Mouse (Mus musculus) embryonic facial prominence, embryonic 11.5 days (tissue): ENCODE measurements around the gene Lrrc9. TPM values are rescaled to one million over a fixed set of nuclear protein-coding genes. Genes with fewer than 3 reads are reported as not detected.

Source experiments
- ATAC-seq: fragments of 200-750 bp; cut with Nextera tagmentation; replicated peaks from 2 replicates; pipeline ENCODE4 v1.8.0; 2017; ENCODE audit warnings: low read depth; ENCODE audit not compliant: insufficient number of reproducible peaks, low FRiP score, low TSS enrichment
- DNase-seq: peaks from one replicate; pipeline ENCODE4 v3.0.0-alpha.2; 2015; ENCODE audit warnings: low spot score
- H3K27ac ChIP-seq: fragments of 300-500 bp; sonication (generic); replicated peaks from 2 replicates; pipeline ENCODE4 v1.5.1; 2014; ENCODE audit warnings: mild to moderate bottlenecking, low read depth, low read length, control low read depth
- H3K27me3 ChIP-seq: fragments of 300-500 bp; sonication (generic); 2 replicates; pipeline ENCODE4 v1.6.1; 2014; ENCODE audit warnings: mild to moderate bottlenecking, low read length, moderate library complexity, mixed read lengths; ENCODE audit not compliant: control insufficient read depth, insufficient read depth
- H3K36me3 ChIP-seq: fragments of 300-500 bp; sonication (generic); replicated peaks from 2 replicates; pipeline ENCODE4 v1.6.1; 2014; ENCODE audit warnings: low read depth, mild to moderate bottlenecking, low read length, moderate library complexity, mixed read lengths; ENCODE audit not compliant: control insufficient read depth, insufficient read depth
- H3K4me1 ChIP-seq: fragments of 300-500 bp; sonication (generic); 2 replicates; pipeline ENCODE4 v1.6.1; 2014; ENCODE audit warnings: low read length, mixed read lengths; ENCODE audit not compliant: control insufficient read depth, insufficient read depth
- H3K4me2 ChIP-seq: fragments of 300-500 bp; sonication (generic); 2 replicates; pipeline ENCODE4 v1.6.1; 2014; ENCODE audit warnings: low read depth, mild to moderate bottlenecking, control low read depth, low read length, moderate library complexity
- H3K4me3 ChIP-seq: fragments of 300-500 bp; sonication (generic); 2 replicates; pipeline ENCODE4 v1.5.1; 2014; ENCODE audit warnings: low read depth, low read length, control low read depth
- H3K9ac ChIP-seq: fragments of 300-500 bp; sonication (generic); replicated peaks from 2 replicates; pipeline ENCODE4 v1.6.1; 2014; ENCODE audit warnings: mild to moderate bottlenecking, control low read depth, low read length
- H3K9me3 ChIP-seq: fragments of 300-500 bp; sonication (generic); replicated peaks from 2 replicates; pipeline ENCODE4 v1.6.1; 2016; ENCODE audit warnings: mild to moderate bottlenecking, low read length, inconsistent platforms, mixed read lengths; ENCODE audit not compliant: control insufficient read depth
- WGBS: fragments of 180-500 bp; shearing (Covaris S2); extraction: QIAGEN DNeasy Blood & Tissue Kit; methylation state at CpG from one replicate; pipeline ENCODE4 v1.1.7; 2014; 5-methylcytosine and 5-hydroxymethylcytosine counted together
- microRNA-seq: library from miRNA; unstranded; fragments of <30 nt; microRNA quantifications from one replicate; pipeline ENCODE4, GENCODE M21; 2016; ENCODE audit warnings: borderline number of aligned reads
- polyA plus RNA-seq: library from polyadenylated mRNA; unstranded; fragments of >200 nt; fragmentation: Nextera tagmentation; extraction: Ambion mirVana; gene quantifications from 2 replicates; pipeline ENCODE4 v1.2.1, GENCODE M21; 2014

Gene Lrrc9
- polyA plus RNA-seq, 1 experiment from 2014 or later, result 1.5 TPM

- DNase-seq (no peak), ATAC-seq (no peak)
- no peak overlapping the region for H3K4me3 ChIP-seq
- 75% methylated on average over 4 of the region's 4 CpGs for WGBS
- H3K27me3 ChIP-seq, result no peaks in the 10 kb centered on the region
- H3K27ac ChIP-seq, result no peak overlapping the region
- no peak overlapping the region for H3K4me2 ChIP-seq
- H3K36me3 ChIP-seq, result no peaks in the 10 kb centered on the region; the same call in 1 of the 2 replicates
- H3K9me3 ChIP-seq, result no peaks in the 10 kb centered on the region
- no peak overlapping the region for H3K9ac ChIP-seq
- H3K4me1 ChIP-seq, result no peaks in the 10 kb centered on the region
Observed at GRCm38 (mm10) chr12:72554347-72554746, 112.7 kb downstream of the Lrrc9 start.

GRCm38 (mm10) chr12:72564281-72564795 is 122.7 kb downstream of the Lrrc9 start:
- H3K27me3 ChIP-seq, result no peaks in the 10 kb centered on the region
- H3K27ac ChIP-seq, result no peak overlapping the region
- 87% methylated on average over 4 of the region's 4 CpGs for WGBS
- no peak for ATAC-seq
- DNase-seq, result no peak
- no peaks in the 10 kb centered on the region for H3K4me1 ChIP-seq
- no peak overlapping the region for H3K4me3 ChIP-seq
- no peak overlapping the region for H3K9ac ChIP-seq
- no peak overlapping the region for H3K4me2 ChIP-seq
- no peaks in the 10 kb centered on the region for H3K9me3 ChIP-seq
- H3K36me3 ChIP-seq, result no peaks in the 10 kb centered on the region

Small RNAs within 50 kb of the gene (microRNA-seq; reads per million reads assigned to microRNA genes)
- not detected for gene Gm44392

Other genes starting within 250 kb of the Lrrc9 start
- 79.0 and 110 TPM in 2 replicates for gene Rtn1, start 32.8 kb upstream of the Lrrc9 start, polyA plus RNA-seq
- gene Pcnx4, start 94.5 kb downstream of the Lrrc9 start, polyA plus RNA-seq, result 15.1 and 16.0 TPM in 2 replicates
- gene Gm4756, start 207.8 kb downstream of the Lrrc9 start, polyA plus RNA-seq, result not detected in 2 replicates
- 10.2 and 12.1 TPM in 2 replicates for gene Dhrs7, start 223.0 kb downstream of the Lrrc9 start, polyA plus RNA-seq